Mouse (Mus musculus): ENCODE measurements at regions not wholly inside any gene's neighbourhood (a gene's known extent, or its start where the extent isn't known, plus 50 kb on each side); places are given as distances from the start of the nearest gene placed in this dataset.

GRCm38 (mm10) chr6:112176344-112176743 is 97.2 kb upstream of the Lmcd1 start:
- TF ChIP-seq POLR2A (IDR thresholded peaks at IDR 0.05; ENCODE audit: borderline replicate concordance, low read depth, low read length) (no peak), CTCF (IDR thresholded peaks at IDR 0.05; ENCODE audit: low read depth, low read length) (no peak)
